Mouse (Mus musculus) neural tube, embryonic 13.5 days (tissue): ENCODE measurements at regions not wholly inside any gene's neighbourhood (a gene's known extent, or its start where the extent isn't known, plus 50 kb on each side); places are given as distances from the start of the nearest gene placed in this dataset.

Experiments
- ATAC-seq: fragments of 200-750 bp; cut with Nextera tagmentation; 2 replicates; pipeline ENCODE4 v1.8.0; 2017; ENCODE audit warnings: low read depth, mild to moderate bottlenecking, moderate TSS enrichment, moderate library complexity
- H3K27ac ChIP-seq: fragments of 300-500 bp; sonication (generic); replicated peaks from 2 replicates; pipeline ENCODE4 v1.5.1; 2015; ENCODE audit warnings: moderate library complexity, mild to moderate bottlenecking, inconsistent platforms
- H3K27me3 ChIP-seq: fragments of 300-500 bp; sonication (generic); 2 replicates; pipeline ENCODE4 v1.6.1; 2015; ENCODE audit warnings: mild to moderate bottlenecking, inconsistent platforms
- H3K36me3 ChIP-seq: fragments of 300-500 bp; sonication (generic); 2 replicates; pipeline ENCODE4 v1.6.1; 2015; ENCODE audit warnings: mild to moderate bottlenecking, inconsistent platforms
- H3K4me1 ChIP-seq: fragments of 300-500 bp; sonication (generic); replicated peaks from 2 replicates; pipeline ENCODE4 v1.6.1; 2015; ENCODE audit warnings: inconsistent platforms
- H3K4me2 ChIP-seq: fragments of 300-500 bp; sonication (generic); 2 replicates; pipeline ENCODE4 v1.6.1; 2015; ENCODE audit warnings: inconsistent platforms, mild to moderate bottlenecking, moderate library complexity
- H3K4me3 ChIP-seq: fragments of 300-500 bp; sonication (generic); 2 replicates; pipeline ENCODE4 v1.5.1; 2015; ENCODE audit warnings: mild to moderate bottlenecking, inconsistent platforms
- H3K9ac ChIP-seq: fragments of 300-500 bp; sonication (generic); 2 replicates; pipeline ENCODE4 v1.6.1; 2015; ENCODE audit warnings: moderate library complexity, mild to moderate bottlenecking, inconsistent platforms
- H3K9me3 ChIP-seq: fragments of 300-500 bp; sonication (generic); 2 replicates; pipeline ENCODE4 v1.6.1; 2016; ENCODE audit warnings: inconsistent platforms
- WGBS: fragments of 180-500 bp; shearing (Covaris S2); methylation state at CpG from one replicate; pipeline ENCODE4 v1.1.7; 2015; 5-methylcytosine and 5-hydroxymethylcytosine counted together

- Histone ChIP-seq H3K4me2 (no peak overlapping the region), H3K36me3 (no peaks in the 10 kb centered on the region), H3K27me3 (no peaks in the 10 kb centered on the region), H3K4me3 (no peak overlapping the region), H3K27ac (no peak overlapping the region), H3K9ac (no peak overlapping the region), H3K4me1 (0 out of 2 replicates have a peak, but pooled peaks cover 7% of the 10 kb centered on the region), H3K9me3 (no peaks in the 10 kb centered on the region)
- 18% methylated on average over 4 of the region's 4 CpGs for WGBS
- no peak for ATAC-seq
Observed at GRCm38 (mm10) chr16:7544067-7544466, 880.9 kb downstream of the Tmem114 start.

- H3K4me3 ChIP-seq = no peak overlapping the region
- WGBS = 35% methylated on average over 2 of the region's 2 CpGs
- peak overlapping the region; percentile 90 for H3K27ac ChIP-seq
- no peaks in the 10 kb centered on the region for H3K9me3 ChIP-seq
- H3K36me3 ChIP-seq = no peaks in the 10 kb centered on the region
- no peaks in the 10 kb centered on the region for H3K27me3 ChIP-seq
- peaks cover 33% of the 10 kb centered on the region for H3K4me1 ChIP-seq
- H3K9ac ChIP-seq = no peak overlapping the region
- 0 out of 2 replicates have a peak, but pooled peaks have one; percentile 51 for ATAC-seq
- no peak overlapping the region for H3K4me2 ChIP-seq
Observed at GRCm38 (mm10) chr16:7529811-7530210, 895.1 kb downstream of the Tmem114 start.

DNA sequence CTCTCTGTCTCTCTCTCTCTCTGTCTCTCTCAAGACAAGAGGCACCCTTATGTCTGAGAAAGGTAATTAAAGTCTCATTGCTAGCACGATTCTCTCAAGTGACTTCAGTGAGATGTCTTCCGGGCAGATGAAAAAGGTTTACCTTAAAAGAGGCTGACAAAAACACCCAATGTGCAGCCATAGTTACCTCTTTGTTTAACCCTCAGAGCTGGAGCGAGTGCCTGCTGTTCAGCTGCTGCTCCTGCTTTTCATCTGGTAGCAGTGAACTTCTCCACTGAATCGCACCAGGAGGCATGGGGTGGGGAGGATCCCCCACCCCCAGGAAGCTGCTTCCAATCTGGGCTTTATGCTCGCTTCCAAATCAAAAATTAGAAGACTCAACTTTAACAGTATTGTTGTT is 896.0 kb downstream of the Tmem114 start:
- peaks cover 33% of the 10 kb centered on the region for H3K4me1 ChIP-seq
- H3K27ac ChIP-seq = peak overlapping the region; percentile 90
- H3K4me2 ChIP-seq = peak overlapping the region; percentile 32
- no peaks in the 10 kb centered on the region for H3K9me3 ChIP-seq
- peak overlapping the region; percentile 55; the same call in 1 of the 2 replicates for H3K9ac ChIP-seq
- WGBS = 14% methylated on average over 5 of the region's 5 CpGs
- no peaks in the 10 kb centered on the region for H3K27me3 ChIP-seq
- no peak overlapping the region for H3K4me3 ChIP-seq
- no peaks in the 10 kb centered on the region for H3K36me3 ChIP-seq
- ATAC-seq = peak; percentile 61; the same call in 1 of the 2 replicates

DNA sequence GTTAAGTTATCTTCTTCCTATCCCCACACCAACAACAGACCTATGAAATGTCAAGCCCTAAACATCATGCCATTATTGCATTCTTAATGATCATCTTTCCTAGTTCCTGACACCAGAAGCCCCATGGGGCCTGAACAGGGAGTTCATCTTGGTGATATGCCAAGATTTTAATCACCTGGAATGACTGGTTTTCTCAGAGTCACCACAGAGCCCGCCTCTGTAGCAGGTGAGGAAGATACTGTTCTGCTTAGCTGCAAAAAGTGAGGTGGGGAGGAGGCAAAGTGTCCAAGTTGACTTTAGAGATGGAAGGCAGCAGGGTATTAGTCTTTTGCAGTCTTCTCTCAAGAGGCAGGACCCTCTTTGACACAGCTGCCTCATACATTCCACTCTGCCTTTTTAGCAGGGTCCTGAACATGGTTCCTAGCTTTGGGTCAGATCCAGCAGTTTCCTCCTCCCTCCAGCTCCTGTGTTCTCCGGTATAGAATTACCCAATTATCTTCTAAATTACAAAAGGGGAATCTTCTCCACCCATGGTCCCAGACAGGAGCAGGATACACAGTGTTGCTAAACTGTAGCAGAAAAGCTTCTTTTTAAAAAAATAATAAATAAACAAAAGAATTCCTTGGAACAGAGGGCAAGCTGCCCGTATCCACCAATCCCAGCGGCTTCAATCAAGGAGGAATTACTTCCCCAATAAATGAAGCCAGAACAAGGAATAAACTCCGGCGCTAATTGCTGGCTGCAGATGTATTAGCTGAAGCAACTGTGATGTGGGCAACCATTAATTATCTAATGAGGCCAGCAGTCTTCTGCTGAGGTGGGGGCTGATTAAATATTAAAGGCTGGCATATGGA is 896.8 kb downstream of the Tmem114 start:
- Histone ChIP-seq H3K27me3 (no peaks in the 10 kb centered on the region), H3K4me1 (peaks cover 33% of the 10 kb centered on the region), H3K9ac (peak overlapping the region; percentile 55; the same call in 1 of the 2 replicates), H3K36me3 (no peaks in the 10 kb centered on the region), H3K4me3 (no peak overlapping the region), H3K27ac (peak overlapping the region; percentile 90), H3K9me3 (no peaks in the 10 kb centered on the region), H3K4me2 (peak overlapping the region; percentile 32)
- 18% methylated on average over 6 of the region's 6 CpGs for WGBS
- ATAC-seq = peak; percentile 85

DNA sequence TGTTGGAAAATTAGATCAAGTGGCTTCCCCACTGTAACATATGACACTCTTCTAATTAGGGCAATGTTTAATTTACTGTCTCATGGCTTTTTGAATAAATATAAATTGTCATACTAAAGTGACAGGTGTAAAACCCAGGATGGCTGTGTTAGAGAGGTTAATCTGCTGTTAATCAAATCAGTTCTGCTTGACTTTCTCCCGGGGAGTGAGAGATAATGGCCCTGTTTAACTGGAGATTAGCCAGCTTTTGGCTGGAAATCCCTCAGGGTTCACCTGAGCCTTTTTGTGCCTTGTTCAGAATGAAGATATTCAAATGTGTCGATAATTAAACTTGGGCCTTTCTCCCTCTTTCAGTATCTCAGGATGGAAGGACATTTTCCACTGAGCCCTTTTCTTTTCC is 906.2 kb downstream of the Tmem114 start:
- no peak overlapping the region for H3K4me2 ChIP-seq
- no peak overlapping the region for H3K4me3 ChIP-seq
- no peak for ATAC-seq
- H3K9me3 ChIP-seq = peaks cover 8% of the 10 kb centered on the region
- no peaks in the 10 kb centered on the region for H3K36me3 ChIP-seq
- peaks cover 8% of the 10 kb centered on the region for H3K4me1 ChIP-seq
- 56% methylated on average over 2 of the region's 2 CpGs for WGBS
- no peak overlapping the region for H3K27ac ChIP-seq
- no peak overlapping the region for H3K9ac ChIP-seq
- no peaks in the 10 kb centered on the region for H3K27me3 ChIP-seq
